Mouse (Mus musculus) c-Kit-negative CD71-positive TER-119-positive erythroid progenitor cells, embryonic 14.5 days (primary cell): ENCODE data around the gene Coil.

Experiments
- DNase-seq: peaks from one replicate; pipeline ENCODE4 v3.0.0-alpha.2; 2013; ENCODE audit warnings: low read depth, low spot score

Gene Coil

DNA sequence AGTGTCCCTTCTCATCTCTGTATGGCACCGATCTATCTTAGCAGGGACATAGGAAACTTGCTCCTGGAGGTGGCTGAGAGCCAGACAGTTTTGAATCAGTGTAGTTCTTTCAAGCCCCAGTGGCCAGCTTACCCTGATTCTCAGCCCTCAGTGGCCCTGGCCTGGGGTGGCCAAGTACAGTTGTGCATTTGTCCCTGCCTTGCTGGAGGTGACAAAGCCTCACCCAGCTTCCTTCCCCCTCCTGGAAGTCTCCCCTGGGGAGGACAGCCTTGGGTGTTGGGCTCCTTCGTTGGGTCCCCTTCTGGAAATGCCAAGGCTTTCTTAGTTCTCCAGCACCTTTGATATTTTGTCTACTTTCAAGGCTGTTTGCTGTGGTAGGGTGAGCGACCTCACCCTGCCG, 33.7 kb downstream of the Coil start:
- DNase-seq, result no peak

DNA sequence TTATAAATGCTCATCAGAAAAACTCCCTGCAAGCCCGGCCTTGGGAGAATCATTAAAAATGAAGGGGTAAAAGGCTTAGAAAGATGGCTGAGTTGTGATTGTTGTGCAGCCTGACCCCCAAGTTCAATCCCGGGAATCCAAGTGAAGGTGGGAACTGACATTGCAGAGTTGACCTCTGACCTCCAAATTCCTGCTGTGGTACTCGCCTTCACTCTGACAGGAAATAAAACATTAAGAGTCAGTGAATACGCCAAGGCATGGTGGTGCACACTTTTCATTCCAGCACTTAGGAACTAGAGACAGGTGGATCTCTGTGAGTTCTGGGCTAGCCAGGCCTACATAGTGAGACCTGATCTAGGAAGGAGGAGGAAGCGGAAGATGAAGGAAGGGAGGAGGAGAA, 35.4 kb downstream of the Coil start:
- DNase-seq, result no peak

DNA sequence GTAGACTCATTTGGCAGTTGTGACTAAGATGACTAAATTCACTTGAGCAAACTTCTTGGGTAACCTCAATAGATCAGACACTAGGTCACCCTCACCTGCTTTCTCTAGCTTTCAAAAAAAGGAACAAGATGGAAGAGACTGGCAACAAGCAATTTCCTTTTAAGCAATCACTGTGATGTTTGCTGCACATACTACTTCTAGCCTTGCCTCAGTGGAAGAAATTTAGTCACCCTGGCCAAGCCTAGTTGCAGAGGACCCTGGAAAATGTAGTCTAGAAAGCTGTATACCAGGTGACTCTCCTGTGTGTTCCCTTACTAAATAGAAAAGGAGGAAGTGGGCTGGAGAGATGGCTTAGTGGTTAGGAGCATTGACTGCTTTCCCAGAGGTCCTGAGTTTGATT, 36.4 kb downstream of the Coil start:
- no peak for DNase-seq

DNA sequence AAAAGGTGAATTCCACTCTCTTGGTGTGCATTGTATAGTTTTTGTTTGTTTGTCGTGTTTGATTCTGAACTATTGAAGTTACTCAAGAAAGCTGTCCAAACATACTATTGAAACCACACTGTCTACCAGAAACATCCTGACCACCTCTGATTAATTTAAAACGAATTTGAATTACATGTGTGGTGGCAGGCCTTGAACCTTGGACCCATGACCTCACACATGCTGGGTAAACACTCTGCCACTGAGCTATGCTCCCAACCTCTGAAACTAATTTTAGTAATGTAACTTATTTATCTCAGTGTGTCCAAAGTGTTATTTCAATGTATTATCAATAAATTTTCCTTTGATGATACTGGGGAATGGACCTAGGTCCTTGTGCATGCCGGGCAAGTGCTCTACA, 37.5 kb downstream of the Coil start:
- no peak for DNase-seq

DNA sequence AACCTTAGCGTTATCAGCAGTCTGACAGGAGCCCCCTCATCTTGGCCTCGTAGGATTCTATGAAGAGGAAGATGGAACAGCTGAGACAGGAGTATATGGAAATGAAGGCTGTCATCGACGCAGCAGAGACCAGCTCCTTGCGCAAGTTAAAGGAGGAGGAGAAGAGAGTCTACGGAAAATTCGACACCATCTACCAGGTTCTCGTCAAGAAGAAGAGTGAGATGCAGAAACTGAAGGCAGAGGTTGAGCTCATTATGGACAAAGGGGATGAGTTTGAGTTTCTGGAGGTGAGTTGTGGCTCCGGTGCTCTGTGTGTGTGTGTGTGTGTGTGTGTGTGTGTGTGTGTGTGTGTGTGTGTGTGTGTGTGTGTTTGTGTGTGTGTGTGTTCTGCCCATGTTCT, 39.0 kb downstream of the Coil start:
- no peak for DNase-seq

DNA sequence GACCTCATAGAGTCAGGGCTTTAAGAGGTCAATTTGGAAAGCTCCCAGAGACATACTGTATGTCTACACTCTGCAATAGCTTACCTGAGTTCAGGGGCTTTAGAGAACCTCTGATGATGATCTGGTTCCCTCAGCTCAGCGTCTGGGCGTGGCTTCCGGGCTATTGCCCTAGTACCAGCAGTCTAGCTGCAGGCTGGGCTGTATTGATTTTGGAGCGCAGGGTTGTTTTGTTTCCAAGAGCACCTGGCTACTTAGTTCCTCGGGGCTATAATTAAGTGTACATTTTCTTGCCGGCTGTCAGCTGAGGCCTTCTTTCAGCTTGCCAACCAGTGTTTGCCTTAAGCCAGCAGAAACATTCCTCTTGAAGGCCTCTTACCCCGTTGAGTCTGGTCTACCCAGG, 39.4 kb downstream of the Coil start:
- no peak for DNase-seq

DNA sequence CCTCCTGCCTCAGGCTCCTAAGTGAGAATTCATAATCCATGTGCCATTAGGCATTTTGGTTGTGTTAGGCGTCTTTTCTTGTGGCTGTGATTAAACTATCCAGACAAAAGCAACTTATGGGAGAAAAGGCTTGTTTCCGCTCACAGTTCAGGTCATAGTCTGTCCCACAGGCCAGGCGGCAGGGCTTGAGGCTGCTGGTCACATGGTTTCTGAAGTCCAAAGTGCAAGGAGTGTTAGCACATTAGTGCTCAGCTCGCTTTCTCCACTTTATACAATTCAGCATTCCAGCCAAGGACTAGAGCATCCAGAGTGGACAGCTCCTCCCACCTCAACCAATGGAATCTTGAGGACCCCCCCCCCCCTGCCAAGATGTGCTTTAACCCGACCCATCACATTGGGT, 42.2 kb downstream of the Coil start:
- no peak for DNase-seq

DNA sequence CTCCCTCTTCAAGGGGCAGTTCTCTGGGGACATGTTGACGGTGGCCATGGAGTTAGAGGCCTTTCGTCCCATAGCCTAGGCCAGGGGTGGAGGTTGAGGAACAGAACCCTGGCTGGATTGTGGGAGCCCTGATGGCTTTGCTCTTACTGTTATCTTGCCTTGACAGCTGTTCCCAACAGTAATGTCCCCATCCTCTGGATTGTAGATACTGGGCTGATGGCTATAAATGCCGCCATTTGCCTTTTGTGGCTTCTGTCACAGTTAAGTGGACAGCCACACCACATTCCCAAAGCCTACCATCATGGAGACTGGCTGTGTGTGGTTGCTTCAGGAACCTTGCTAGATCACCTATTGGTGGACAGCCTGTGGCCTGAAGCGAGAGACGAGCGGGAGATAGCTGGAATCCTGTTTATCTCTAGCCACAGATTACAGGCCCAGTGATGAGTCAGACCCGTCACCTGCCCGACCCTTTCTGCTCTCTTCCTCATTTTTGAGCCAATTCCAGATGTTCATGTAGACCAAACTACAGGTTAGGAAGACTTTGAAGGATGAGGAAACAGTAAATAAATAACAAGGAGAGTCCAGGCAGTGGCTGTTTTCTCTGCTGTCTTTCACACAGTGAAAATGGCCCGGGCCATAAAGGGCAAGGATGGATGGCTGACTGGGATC, 47.6 kb downstream of the Coil start:
- peak; percentile 67 for DNase-seq

DNA sequence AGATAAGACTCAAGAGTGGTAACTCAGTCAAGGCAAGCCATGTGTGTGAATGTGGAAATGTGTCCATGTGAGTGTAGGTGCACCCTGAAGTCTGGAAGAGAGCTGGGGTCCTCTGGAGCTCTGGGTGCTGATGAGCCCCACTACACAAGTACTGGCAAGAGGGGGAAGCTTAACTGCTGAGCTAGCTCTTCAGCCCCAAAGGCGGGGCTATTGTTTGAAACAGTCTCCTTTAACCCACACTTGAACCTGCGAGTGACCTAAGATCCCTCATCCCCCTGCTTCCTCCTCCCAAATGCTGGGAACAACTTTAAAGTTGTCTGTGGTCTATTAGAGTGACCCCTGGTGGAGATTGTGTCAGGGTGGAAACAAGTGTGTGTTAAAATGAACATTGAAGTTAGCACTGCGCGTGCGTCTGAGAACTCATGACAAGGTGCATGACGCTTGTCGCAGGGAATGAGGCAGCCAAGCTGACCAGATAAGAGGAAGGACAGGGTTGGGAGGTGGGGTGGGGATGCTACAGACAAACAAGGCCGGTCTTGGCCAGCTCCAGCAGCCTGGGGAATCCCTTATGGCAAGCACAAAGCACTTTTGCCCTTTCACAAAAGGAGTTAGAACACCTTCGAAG, 50.7 kb downstream of the Coil start:
- DNase-seq, result no peak

DNA sequence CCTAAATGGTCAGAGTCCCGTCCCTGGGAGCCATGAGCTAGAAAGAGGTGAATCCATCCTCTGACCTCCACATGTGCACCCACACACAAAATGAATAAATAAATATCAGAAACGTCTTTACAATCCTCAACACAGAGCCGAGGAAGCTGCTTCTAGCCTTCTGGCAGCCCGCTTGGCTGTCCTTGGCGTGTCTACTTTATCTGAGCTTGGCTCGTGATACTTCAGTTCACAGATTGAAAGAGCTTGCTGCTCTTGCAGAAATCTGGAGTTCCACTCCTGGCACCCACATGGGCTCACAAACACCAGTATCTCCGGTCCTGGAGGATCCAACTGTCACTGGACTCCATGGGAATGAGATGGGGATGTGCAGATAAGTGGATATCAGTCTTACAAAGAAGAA, 51.6 kb downstream of the Coil start:
- no peak for DNase-seq

DNA sequence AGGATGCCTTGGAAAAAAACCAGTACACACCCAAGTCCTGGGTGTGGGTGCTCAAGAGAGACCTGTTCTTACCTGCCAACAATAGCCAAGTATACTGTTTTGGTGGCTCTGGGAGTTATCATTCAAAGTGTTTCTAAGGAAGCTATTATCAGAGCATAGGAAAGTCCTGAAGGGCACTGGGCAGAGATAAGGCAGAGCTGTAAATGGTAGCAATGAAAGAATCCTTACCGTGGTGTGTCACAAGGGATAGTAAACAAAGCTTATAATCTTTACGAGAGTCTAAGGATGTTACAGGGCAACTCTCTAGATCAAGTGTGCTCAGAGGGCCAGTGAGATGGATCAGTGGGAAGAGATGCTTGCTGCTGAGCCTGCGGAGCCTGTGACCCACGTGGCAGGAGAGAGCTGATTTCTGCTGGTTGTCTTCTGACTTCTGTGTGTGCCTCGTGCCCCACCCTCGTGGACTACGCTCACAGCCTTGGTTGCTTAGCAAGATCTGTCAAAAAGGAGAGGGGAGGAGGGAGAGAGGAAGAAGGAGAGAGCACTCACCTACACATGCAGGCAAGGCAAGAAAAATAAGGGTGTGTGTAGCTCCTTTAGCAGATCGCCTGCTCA, 52.2 kb downstream of the Coil start:
- DNase-seq, result no peak

DNA sequence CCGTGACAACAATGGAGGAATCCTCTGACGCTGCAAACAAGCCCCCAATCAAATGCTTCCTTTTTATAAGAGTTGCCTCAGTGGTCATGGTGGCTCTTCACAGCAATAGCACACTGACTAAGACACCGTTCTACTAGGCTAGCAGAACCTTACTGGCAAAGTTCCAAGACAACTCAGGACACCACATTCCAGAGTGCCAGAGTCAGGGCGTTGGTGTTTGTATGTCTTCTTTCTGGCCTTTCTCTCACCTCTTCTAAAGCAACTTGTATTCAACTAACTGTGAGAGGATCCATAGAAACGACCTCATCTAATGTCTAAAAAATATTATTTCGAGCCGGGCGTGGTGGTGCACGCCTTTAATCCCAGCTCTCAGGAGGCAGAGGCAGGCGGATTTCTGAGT, 53.4 kb downstream of the Coil start:
- DNase-seq, result no peak

DNA sequence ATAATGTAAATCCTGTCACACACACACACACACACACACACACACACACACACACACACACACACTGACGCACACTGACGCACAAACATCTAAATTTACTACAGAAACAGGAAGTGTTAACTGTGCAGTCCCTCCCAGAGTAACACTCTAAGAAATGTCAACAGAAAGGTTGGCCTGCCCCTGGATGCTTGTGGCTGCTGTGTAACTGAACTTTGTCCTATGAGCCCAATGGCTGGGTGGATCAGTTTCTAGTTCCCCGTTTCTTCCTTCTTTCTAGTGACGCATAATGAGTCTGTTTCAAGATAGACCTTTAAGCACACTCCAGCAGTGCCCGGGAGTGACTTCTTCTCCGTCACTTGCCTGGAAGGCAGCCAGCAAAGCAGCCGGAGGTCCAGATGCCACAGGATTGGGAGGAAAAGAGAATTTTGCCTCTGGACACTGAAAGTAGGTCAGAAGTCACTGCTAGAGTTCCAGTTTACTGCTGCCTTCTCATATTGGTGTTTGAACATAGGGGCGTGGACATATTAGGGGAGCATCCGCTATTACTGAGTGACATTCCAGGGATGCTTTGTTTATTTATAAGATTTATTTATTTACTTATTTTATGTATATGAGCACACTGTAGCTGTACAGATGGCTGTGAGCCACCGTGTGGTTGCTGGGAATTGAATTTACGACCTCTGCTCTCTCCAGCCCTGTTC, 54.3 kb downstream of the Coil start:
- DNase-seq, result no peak

DNA sequence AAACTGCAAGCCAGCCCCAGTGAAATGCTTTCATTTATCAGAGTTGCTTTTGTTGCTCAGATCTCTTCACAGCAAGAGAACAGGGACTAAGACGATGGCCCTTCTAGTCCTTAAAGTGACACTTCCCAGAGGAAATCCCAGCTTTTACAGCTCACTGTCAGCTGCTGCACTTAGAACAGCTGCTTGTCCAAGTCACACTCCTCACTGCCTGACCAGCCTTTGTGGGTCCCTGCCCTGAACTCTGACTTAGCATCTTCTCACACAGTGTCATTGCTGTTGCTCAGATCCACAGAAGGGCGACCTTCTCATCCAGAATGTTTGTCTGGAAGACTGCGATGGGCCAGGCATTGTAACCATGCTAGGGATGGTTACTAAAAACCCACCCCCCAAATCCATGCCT, 55.6 kb downstream of the Coil start:
- DNase-seq, result no peak

DNA sequence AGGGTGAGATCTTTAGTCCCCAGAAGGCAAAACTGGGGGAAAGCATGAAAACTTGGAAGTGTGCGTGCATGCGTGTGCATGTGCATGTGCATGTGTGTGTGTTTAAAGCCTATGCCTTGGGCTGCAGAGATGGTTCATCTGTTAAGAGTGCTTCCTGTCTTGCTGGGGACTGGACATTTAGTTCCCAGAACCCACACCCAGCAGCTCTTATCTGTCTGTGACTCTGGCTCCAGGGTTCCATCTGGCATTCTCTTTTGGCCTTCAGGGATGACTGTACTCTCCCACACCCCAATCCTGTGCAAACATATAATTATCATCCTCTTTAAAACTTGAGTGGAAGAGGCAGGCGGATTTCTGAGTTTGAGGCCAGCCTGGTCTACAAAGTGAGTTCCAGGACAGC, 56.1 kb downstream of the Coil start:
- DNase-seq, result no peak

DNA sequence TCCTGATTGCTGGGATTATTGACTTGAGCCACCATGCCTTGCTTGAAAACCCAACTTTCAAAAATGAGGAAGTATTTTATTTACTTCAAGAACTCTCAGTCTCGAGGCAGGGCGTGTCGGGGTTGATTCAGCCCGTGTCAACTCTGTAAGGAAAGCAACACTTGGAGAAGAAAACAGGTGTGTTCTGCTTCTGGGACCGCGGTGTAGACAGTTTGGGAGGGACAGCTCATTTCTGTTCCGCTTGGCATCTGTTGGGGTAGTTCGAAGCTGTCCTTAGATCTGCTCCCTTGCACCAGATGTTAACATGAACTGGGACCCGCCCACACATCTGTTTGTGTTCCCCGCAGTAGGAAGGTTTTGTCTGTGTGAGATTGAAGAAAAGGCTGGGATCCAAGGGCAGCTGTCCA, 57.9 kb downstream of the Coil start:
- no peak for DNase-seq

DNA sequence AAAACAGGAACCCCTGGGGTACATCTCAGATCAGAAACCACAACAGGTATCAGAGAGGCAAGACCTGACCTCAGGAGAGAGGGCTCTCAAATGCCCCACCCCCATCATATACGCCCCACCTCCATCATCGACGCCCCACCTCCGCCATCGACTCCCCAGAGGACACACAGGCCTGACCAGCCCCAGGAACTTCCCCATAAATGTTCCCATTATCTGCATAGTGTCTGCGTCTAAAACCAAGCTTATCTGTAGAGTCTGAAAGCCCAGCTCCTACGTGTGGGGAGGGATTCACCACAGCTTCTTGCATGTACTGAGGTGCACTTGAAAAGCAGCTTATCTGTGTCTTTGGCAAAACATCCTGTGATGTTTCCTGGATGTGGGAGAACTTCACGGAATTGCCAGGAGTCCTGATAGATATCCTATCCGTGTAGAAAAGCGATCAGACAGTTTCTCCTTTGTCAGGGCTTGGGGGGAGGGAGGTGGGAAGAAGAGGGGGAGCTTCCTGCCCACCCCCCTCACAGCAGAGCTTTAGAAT, 58.9 kb downstream of the Coil start:
- no peak for DNase-seq

DNA sequence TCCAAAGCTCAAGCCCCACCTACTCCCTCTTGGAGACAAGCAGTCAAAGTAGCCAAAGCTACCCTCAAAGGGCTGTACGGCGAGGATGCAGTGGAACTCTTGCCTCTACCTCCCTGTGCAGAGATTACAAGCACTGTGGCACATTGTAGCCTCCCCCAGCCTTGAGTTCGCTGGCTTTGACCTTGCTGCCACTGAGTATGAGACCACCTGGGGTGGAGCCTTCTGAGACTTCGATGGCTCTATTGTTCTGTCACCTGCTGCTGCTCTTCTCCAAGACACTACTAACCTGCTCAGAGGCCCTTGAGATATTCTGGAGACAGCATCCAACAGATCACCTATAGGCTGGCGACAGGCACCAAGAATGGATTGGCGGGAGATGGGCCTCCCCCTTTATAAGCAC, 60.5 kb downstream of the Coil start:
- DNase-seq, result no peak

DNA sequence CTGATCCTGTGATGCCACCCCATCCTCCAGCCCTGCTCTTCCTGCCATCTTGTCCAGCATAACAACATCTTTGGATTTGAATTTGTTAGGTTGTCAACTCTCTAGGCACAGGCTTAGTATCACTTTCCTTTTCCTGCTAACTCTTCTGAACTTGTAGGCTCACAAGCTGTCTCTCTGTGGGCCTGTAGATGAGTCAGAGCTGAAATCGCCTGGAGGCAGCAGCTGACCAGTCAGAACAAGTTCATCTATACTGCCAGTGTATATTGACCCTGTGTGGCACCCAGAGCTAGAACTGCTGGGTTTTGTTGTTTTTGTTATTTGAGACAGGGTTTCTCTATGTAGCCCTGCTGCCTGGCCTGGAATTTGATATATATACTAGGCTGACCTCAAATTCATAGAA, 61.1 kb downstream of the Coil start:
- DNase-seq, result no peak

DNA sequence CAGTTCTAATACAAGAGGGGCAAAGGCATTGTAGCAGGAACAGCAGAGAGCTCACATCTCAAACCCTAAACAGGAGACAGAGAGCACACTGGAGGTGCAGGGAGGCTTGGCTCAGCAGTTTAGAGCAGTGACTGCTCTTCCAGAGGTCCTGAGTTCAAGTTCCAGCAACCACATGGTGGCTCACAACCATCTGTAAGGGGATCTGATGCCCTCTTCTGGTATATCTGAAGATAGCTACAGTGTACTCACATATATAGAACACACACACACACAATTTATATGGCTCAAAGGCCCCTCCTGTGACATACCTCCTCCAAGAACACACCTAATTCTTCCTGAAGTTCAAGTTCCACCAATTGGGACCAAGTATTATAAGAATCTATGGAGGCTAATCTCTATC, 64.5 kb downstream of the Coil start:
- no peak for DNase-seq

DNA sequence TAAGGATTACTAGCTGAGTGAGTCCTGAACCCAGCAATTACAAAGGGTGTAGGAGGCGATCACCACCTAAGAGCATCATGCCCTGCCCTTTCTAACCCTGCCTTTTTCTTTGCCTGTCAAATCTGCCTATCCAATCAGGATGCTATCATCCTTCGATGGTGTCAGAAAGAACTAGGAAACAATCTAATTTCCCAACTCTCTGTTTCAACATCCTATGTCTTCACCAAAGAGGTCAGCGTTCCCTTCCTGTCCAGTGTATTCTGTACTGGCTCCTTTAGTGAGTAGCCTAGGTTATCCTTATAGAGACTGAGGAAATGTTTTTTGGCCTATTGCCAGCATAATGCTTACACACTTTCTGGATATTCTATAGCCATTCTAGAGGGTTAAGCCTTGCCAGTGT, 65.5 kb downstream of the Coil start:
- no peak for DNase-seq

DNA sequence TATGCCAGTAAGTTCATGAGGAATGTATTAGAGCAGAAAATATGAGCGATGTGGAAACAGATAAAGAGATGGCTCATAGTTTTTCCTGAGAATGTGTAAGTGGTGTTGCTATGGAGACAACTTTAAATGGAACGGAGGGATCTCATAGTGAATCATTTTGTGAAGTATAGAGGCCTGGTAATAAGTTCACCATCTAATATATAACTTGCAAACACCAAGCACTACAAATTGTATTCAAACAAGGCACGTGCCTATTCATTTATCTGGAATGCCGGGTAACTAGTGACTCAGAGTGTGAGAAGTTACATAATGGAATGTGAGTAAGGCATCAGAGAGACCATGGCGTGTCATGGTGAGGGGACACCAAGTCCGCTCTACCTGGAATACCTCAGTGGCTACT, 68.4 kb downstream of the Coil start:
- no peak for DNase-seq

DNA sequence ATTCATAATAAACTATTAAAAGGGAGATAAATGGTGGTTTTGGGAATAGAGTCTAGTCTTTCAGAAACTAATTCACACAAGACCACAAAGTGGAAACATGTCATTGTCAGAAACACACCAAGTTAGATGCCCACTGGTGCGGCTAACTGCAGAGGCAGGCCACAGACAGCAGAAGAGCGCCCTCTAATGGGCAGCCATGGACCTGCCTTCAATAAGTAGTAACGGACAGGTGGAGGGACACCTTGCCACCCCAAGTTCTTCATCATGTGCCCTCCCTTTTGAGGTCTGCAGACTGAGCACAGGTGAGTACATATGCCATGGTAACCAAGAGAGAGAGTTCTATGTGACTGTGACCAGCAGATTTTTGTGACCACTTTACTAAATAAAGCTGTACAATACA, 69.3 kb downstream of the Coil start:
- DNase-seq, result no peak
